Mouse (Mus musculus) heart, postnatal 0 days (tissue): ENCODE results near the gene Znrd1. TPM values are rescaled to one million over a fixed set of nuclear protein-coding genes. Genes with fewer than 3 reads are reported as not detected.

ENCODE experiments used
- ATAC-seq: fragments of 200-750 bp; cut with Nextera tagmentation; 2 replicates; pipeline ENCODE4 v1.8.0; 2017; ENCODE audit warnings: low read depth, moderate number of reproducible peaks, moderate library complexity; ENCODE audit not compliant: insufficient read depth
- DNase-seq: peaks from one replicate; pipeline ENCODE4 v3.0.0-alpha.2; 2016; ENCODE audit warnings: low spot score
- H3K27ac ChIP-seq: fragments of 300-500 bp; sonication (generic); 2 replicates; pipeline ENCODE4 v1.5.1; 2014; ENCODE audit warnings: low read depth, mild to moderate bottlenecking
- H3K27me3 ChIP-seq: fragments of 300-500 bp; sonication (generic); 2 replicates; pipeline ENCODE4 v1.6.1; 2014; ENCODE audit warnings: low read length, mixed read lengths; ENCODE audit not compliant: control insufficient read depth, insufficient read depth
- H3K36me3 ChIP-seq: fragments of 300-500 bp; sonication (generic); replicated peaks from 2 replicates; pipeline ENCODE4 v1.6.1; 2014; ENCODE audit warnings: low read length, mixed read lengths; ENCODE audit not compliant: control insufficient read depth, insufficient read depth
- H3K4me1 ChIP-seq: fragments of 300-500 bp; sonication (generic); 2 replicates; pipeline ENCODE4 v1.6.1; 2014; ENCODE audit warnings: antibody characterized with exemption; ENCODE audit not compliant: control insufficient read depth, insufficient read depth
- H3K4me2 ChIP-seq: fragments of 300-500 bp; sonication (generic); 2 replicates; pipeline ENCODE4 v1.6.1; 2014; ENCODE audit warnings: low read depth, mild to moderate bottlenecking, low read length, moderate library complexity
- H3K4me3 ChIP-seq: fragments of 300-500 bp; sonication (generic); 2 replicates; pipeline ENCODE4 v1.5.1; 2014; ENCODE audit warnings: low read depth, low read length
- H3K9ac ChIP-seq: fragments of 300-500 bp; sonication (generic); replicated peaks from 2 replicates; pipeline ENCODE4 v1.6.1; 2014; ENCODE audit warnings: low read depth, low read length, mixed read lengths
- H3K9me3 ChIP-seq: fragments of 300-500 bp; sonication (generic); replicated peaks from 2 replicates; pipeline ENCODE4 v1.6.1; 2016; ENCODE audit warnings: low read length; ENCODE audit not compliant: control insufficient read depth
- CTCF ChIP-seq: IDR thresholded peaks from 2 replicates; pipeline ENCODE4 v1.5.1; 2016; ENCODE audit warnings: antibody characterized with exemption, control low read depth, low read depth
- EP300 ChIP-seq: IDR thresholded peaks from 2 replicates; pipeline ENCODE4 v1.6.1; 2016; ENCODE audit warnings: antibody characterized with exemption, low read depth
- WGBS: fragments of 180-500 bp; shearing (Covaris S2); extraction: QIAGEN DNeasy Blood & Tissue Kit; methylation state at CpG from one replicate; pipeline ENCODE4 v1.1.7; 2014; 5-methylcytosine and 5-hydroxymethylcytosine counted together
- polyA plus RNA-seq: library from polyadenylated mRNA; unstranded; fragments of >200 nt; fragmentation: Nextera tagmentation; extraction: Ambion mirVana; gene quantifications from 2 replicates; pipeline ENCODE4 v1.2.1, GENCODE M21; 2015
- total RNA-seq: library from RNA; depleted of rRNA; stranded (reverse); fragments of >200 nt; gene quantifications from 2 replicates; pipeline ENCODE4 v1.2.3, GENCODE M21; 2014; ENCODE audit warnings: low replicate concordance; rRNA removed

Gene Znrd1
- total RNA-seq (13.4 and 20.4 TPM in 2 replicates), polyA plus RNA-seq (33.6 and 38.4 TPM in 2 replicates)

DNA sequence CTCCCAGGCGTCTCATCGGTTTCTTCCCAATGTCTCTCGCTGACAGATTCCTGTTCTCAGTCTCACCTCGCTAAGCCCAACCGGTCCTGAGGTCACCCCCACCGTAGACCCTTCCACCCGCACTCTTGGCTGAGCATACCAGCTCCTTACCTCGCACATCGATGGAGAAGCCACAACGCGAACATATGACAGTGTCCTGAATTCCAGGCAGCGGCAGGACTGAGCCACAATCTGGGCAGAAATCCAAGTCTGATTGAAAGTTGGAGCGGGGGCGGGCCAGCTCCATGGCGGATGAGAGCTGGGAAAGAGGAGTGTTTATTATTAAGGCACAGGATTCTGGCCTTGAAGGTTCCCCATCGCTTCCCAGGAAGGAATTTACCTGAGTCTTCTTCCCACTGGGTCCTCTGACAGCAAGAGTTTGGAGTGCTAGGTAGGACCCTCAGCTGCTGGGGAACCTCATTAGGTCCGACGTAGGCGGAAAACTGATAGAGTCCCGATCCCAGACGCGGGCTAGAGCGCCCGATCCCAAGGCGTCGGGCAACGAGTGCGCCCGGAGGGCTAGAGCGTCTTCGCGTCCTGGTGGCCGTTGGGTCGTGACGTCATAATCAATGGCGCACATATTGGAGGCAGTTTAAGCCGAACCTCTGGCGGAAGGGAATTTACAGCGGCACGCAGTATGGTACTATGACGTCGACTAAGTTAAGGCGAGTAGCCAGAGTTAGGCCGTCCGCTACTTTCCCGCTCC lies at the start of gene Znrd1, which contains the start of gene Znrd1as:
Gene Znrd1 (minus strand): TSS at position 561 of the 745 bp plus-strand sequence.
Gene Znrd1as (plus strand): TSS at position 594 of the 745 bp plus-strand sequence.
- TF ChIP-seq CTCF (no peak), EP300 (peak; percentile 66; the same call in 1 of the 2 replicates)
- peaks cover 17% of the 10 kb centered on the region for H3K36me3 ChIP-seq
- under 1% methylated on average over 46 of the region's 46 CpGs for WGBS
- H3K4me2 ChIP-seq = peak within 1 kb of the TSS; percentile 78
- ATAC-seq = peak; percentile 97
- H3K27ac ChIP-seq = peak within 1 kb of the TSS; percentile 82
- H3K4me3 ChIP-seq = peak within 1 kb of the TSS; percentile 81
- H3K4me1 ChIP-seq = peaks cover 9% of the 10 kb centered on the region
- H3K9ac ChIP-seq = peak within 1 kb of the TSS; percentile 72
- DNase-seq = peak; percentile 98
- no peaks in the 10 kb centered on the region for H3K9me3 ChIP-seq
- no peaks in the 10 kb centered on the region for H3K27me3 ChIP-seq

DNA sequence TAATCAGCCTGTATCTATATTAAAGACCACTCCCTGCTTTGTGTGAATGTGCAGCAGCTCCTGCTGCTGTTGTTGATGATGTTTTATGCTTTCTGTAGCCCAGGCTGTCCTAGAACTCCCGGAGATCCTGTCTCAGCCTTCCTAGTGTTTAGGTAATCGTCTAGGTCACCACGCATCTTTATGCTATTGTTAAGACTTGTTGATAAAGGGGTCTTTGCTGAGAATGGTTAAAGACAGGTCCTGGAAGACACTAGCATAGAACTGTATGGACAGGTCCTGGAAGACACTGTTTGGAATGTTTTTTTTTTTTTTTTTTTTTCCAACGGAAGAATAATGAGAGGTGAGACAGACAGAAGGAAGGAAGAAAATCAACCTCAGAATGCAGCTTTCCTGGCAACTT lies 45.0 kb upstream of the Znrd1 start:
- H3K4me2 ChIP-seq = peak overlapping the region; percentile 85
- ATAC-seq (no peak), DNase-seq (no peak)
- H3K27me3 ChIP-seq = no peaks in the 10 kb centered on the region
- WGBS = 33% methylated on average over 4 of the region's 4 CpGs
- no peaks in the 10 kb centered on the region for H3K9me3 ChIP-seq
- no peak for TF ChIP-seq EP300
- TF ChIP-seq CTCF = no peak
- H3K27ac ChIP-seq = 0 out of 2 replicates have a peak overlapping the region, but pooled peaks have one; percentile 75
- peak overlapping the region; percentile 66; the same call in 1 of the 2 replicates for H3K9ac ChIP-seq
- H3K36me3 ChIP-seq = 0 out of 2 replicates have a peak, but pooled peaks cover 5% of the 10 kb centered on the region
- H3K4me3 ChIP-seq = peak overlapping the region; percentile 56
- 0 out of 2 replicates have a peak, but pooled peaks cover 4% of the 10 kb centered on the region for H3K4me1 ChIP-seq

DNA sequence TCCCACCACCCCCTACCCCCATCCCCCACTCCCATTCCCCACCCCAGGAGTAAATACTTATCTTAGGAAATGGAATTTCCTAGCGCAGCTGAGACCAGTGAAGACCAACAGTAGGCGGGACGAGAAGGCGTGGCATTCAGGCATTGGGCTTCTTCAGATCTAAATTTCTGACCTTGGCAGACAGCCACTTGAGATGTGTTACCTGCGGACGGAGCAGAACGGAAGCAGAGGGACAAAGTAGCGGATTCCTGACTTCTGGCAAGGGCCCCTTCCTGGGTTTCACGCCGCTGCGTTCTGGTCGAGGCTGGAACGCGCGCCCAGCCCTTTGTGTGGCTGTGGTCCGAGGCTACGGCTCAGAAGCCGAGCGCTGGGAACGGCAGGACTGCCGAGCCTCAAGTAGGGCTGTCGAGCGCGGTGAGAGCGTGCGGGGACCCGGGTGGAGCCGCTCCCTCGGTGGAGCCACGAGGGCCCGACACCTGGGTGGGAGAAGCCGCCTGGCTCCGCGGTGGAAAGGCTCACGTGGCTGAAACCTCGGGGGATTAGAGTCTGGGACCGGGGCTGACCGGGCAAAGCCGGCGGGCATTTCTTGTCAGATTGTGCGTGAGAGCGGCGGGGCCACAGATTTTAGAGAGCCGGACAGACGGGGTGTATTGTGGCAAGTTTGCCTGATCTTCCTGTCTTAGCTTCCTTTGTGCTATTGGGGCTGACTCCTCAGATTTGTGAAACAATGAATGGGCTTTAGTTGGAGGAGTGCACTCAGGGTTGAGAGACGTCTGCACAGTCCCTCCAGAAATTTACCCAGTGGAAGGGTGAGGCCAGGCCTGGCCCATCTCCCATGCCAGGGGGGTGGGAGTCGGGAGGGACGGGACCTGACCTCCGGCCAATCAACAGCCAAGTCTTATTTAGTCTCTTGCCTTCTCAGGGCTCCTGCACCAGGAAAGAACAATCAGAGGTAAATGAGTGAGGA lies 44.3 kb upstream of the Znrd1 start:
- 0 out of 2 replicates have a peak, but pooled peaks cover 4% of the 10 kb centered on the region for H3K4me1 ChIP-seq
- H3K27ac ChIP-seq = peak overlapping the region; percentile 75
- no peaks in the 10 kb centered on the region for H3K9me3 ChIP-seq
- peak overlapping the region; percentile 85 for H3K4me2 ChIP-seq
- 0 out of 2 replicates have a peak, but pooled peaks cover 5% of the 10 kb centered on the region for H3K36me3 ChIP-seq
- no peak for TF ChIP-seq CTCF
- TF ChIP-seq EP300 = no peak
- peak overlapping the region; percentile 66 for H3K9ac ChIP-seq
- DNase-seq (peak; percentile 66), ATAC-seq (peak; percentile 85)
- under 1% methylated on average over 49 of the region's 49 CpGs for WGBS
- H3K4me3 ChIP-seq = peak overlapping the region; percentile 56
- no peaks in the 10 kb centered on the region for H3K27me3 ChIP-seq

DNA sequence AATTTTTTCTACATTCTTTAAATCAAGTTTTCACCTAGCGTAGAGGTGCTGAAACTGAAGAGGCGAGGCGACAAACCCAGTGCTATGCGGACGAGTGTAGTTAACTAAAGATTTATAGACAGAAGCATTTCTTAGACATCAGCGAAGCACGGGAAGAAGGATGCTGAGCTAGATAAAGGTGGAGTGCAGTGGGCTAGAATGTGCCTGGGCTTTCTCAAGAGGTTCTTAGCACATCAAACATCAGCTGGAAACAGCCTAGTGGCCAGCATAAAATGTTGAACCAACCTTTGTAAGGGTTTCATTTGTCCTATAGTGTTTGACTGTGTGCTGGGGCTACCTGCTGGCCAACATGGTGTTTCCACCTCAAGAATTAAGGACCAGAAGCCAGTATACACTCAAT lies 42.5 kb upstream of the Znrd1 start, which contains the start of gene Zfp57:
Gene Zfp57 (plus strand): TSS at position 301 of the 400 bp plus-strand sequence.
- TF ChIP-seq EP300 = no peak
- Histone ChIP-seq H3K27ac (no peak within 1 kb of the TSS), H3K9me3 (no peaks in the 10 kb centered on the region), H3K4me2 (peak within 1 kb of the TSS; percentile 85), H3K27me3 (no peaks in the 10 kb centered on the region), H3K36me3 (no peaks in the 10 kb centered on the region), H3K4me1 (0 out of 2 replicates have a peak, but pooled peaks cover 4% of the 10 kb centered on the region), H3K9ac (no peak within 1 kb of the TSS), H3K4me3 (no peak within 1 kb of the TSS)
- 92% methylated on average over 7 of the region's 7 CpGs for WGBS
- DNase-seq (no peak), ATAC-seq (no peak)

DNA sequence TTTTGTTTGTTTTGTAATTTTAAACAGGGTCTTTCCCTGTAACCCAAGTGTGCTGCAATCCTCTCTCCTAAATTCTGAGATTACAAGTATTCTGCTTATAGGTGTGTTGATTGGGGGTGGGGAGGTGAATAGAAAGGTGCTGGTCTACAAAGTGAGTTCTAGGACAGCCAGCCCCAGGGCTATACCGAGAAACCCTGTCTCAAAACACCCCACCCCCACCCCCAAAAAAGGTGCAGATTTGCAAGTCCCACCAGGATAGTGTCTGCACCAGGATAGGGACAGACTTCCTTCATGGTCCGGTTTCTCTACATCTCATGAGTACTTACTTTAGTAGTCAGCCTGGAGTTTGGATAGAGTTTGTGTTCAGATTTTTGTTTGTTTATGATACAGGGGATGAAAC lies 40.1 kb upstream of the Znrd1 start:
- 58% methylated on average over 2 of the region's 2 CpGs for WGBS
- H3K4me3 ChIP-seq = no peak overlapping the region

More for the DNA sequence above, 40.1 kb upstream of the Znrd1 start:
- no peaks in the 10 kb centered on the region for H3K36me3 ChIP-seq
- DNase-seq (no peak), ATAC-seq (no peak)
- no peak overlapping the region for H3K4me2 ChIP-seq
- H3K9me3 ChIP-seq = no peaks in the 10 kb centered on the region
- TF ChIP-seq EP300 (no peak), CTCF (no peak)
- H3K9ac ChIP-seq = no peak overlapping the region
- H3K4me1 ChIP-seq = 0 out of 2 replicates have a peak, but pooled peaks cover 4% of the 10 kb centered on the region
- H3K27me3 ChIP-seq = no peaks in the 10 kb centered on the region
- H3K27ac ChIP-seq = no peak overlapping the region
